Mouse (Mus musculus): Measurements from ENCODE around the gene Dixdc1.
"Not testable (repeated sequence)": the region's sequence is repeated elsewhere in the genome, so short reads cannot be mapped to it uniquely, and the experiment has no call there.

Gene Dixdc1

DNA sequence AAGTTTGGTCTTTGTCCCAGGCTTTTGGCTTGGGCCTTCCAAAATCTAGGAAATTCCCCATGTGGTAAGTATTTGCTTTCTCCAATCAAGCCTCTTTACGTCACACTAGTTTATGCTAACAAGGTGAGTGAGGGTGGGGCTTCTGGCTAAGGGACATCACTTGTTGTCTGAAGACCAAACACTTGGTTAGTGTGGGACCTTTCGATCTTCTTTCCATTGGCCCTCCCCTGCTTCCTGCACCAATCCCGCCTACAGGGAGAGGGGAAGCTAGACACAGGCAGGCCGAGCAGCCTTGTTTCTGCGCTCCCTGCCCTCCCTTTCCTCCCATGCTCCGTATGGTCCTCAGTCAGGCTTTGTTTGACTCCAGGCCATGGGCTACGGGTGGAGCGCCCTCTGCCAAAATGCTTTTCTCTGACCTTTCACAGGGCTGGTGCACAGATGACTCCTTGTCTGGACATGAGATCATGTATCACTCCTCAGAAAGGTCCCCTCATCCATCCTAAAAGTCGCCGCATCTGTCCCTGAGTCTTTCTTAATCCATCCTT is 92.4 kb downstream of the Dixdc1 start:
- no peak for DNase-seq (ENCODE audit: low spot score)

DNA sequence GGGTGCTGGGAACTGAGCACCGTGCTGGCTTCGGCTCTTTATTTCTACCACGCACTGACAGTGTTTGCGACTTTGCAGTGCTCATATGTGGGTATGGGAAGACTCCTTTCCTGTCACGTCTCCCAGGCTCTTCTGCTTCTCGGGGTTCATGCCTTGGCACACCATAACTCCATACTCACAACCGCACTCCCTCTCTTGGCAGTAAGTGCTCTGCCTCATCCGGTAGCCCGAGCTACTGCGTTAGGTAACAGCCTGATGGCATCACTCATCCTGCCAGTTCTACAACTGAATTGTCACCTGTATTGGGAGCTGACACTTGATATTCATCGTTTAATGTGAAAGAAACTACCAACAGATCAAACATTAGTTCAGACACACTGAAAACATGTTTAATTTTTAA is 105.0 kb downstream of the Dixdc1 start:
- DNase-seq (ENCODE audit: low spot score), result no peak

DNA sequence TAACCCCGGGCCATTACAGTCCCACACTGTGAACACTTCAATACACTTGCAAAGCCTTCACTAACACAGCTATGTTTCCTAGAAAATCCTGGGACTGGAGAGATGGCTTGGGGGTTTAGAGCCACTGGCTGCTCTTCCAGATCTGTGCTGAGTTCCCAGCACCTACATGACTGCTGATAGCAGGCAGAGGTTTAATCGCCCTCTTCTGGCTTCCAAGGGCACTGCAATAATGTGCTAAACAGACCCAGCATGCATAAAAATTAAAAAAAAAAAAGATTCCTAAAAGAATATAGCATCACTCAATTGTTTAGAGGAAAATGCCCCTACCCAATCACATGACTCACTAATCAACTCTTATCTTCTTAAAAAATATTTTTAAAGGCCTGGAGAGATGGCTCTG is 106.3 kb downstream of the Dixdc1 start:
- DNase-seq (ENCODE audit: low spot score), result no peak

DNA sequence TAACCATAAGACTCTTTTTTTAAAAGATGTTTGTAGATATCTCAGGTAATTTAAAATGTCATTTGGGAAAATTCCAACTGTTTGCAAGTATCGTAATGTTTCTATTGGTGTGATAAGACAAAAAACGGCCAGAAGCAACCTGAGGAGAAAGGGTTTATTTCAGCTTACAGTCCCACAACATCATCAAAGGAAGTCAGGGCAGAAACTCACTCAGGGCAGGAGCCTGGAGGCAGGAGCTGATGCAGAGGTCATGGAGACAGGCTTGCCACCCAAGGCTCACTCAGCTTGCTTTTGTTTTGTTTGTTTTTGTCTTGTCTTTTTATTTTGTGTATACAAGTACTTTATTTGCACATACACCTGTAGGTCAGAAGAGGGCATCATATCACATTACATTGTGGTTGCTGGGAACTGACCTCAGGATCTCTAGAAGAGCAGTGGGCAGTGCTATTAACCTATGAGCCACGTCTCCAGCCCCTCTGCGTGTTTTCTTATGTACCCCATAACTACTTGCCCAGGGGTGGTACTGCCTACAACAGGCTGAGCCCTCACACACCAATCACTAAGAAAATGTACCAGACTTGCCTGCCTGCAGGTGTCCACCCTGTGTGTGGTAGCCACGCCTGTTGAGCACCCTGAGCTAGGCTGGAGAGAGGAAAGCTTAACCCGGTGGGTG is 107.2 kb downstream of the Dixdc1 start:
- DNase-seq (ENCODE audit: low spot score), result no peak

DNA sequence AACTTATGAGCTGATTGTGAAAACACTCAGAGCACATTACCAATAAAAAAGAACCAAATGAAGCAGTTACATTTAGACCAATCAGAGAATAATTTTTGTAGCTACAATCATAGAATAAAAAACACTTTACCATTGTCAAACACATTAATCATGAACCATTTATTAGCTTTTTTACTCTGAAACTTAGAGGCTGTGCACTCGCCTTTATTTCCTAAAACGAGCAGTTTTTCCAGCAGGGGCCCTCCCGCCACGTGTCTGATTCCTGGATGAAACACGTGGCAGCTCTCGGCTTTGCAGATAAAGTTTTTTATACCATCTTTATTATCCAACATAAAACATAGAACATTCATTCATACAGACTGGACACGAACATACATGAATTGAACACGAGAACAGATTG is 108.4 kb downstream of the Dixdc1 start:
- not testable (repeated sequence) for DNase-seq (ENCODE audit: low spot score)

DNA sequence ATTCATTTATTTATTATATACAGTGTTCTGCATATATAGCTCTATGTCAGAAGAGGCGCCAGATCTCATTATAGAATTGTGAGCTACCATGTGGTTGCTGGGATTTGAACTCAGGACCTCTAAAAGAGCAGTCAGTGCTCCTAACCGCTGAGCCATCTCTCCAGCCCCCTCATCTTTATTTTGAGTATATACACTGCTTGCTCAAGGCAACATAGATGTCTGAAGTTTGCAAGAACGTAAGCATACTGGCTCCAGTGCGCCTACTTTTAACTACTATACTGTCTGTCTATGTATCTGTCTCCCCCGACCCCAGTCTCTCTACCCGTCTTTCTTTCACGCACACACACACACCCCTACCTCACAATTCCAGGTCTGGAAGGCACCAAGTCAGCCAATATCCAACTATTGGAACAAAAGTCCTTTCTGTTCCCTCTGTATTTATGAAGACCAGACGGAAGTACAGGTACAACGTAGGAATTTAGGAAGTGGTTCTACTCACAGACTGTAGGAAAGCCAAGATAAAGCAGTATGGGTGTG is 121.5 kb downstream of the Dixdc1 start:
- no peak for DNase-seq (ENCODE audit: low spot score)

DNA sequence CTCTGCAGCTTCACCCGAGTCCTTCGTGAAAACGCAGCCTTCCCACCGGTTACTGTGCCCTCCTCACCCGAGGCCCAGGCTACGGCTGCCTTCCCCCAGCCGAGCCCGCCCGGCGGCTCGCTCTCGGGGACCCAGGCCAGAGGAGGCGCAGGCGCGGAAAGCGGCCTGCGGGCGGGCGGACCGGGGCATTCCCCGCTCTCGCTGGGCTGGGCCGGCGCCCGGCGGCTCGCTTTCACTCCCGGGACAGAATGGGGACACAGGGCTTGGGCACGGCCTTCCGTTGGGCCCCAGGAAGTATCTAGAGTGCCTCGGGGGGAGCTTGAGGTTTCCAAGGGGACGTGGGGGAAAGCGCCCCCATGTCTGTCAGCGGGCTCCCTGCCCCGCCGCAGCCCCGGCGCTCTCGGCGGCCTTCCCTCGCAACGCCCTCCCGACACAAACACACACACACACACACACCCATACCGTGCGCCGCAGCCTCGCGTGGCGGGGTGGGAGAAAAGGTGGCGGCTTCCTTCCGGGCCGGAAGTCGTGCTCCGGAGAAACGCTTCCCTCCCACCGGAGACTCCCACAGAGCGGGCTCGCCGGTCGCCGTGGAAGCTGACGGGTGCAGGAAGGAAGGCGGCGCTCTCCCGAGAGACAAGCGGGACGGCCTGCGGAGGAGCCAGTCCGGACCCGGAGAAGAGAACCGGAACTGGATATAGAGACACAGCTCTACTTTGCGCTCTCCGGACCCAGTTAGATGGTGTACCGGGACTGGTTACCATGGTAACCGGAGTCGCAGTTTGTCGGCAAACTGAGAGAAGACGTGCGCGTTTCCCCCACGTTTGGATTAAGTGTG is 122.3 kb downstream of the Dixdc1 start, which contains the start of the genes Pih1d2 and Nkapd1:
Pih1d2 (plus strand) TSS at position 556 of the 838 bp plus-strand sequence.
Nkapd1 (minus strand) TSS at position 699 of the 838 bp plus-strand sequence.
- DNase-seq (ENCODE audit: low spot score), result peak; percentile 90

DNA sequence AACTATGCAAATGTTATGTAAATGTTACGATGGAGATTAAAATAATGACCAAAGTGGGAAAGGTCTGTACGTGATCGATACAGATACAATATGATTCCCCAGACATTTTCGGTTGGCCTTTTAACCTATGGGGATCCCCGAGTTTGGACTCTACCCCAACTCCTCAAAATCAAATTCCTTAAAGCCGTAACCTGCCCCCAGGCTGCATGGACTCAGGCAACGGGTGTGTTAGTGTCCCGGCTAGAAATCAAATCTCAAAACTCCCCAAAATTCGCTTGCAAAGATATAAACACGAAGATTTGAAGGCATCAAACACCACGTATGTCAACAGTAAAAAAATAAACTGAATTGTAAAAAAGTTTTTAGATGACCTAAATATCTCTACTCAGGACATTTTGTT is 123.2 kb downstream of the Dixdc1 start:
- DNase-seq (ENCODE audit: low spot score), result no peak

All from ovary, postnatal 10 days (tissue).